Mouse (Mus musculus): ENCODE results near the gene Pcsk5. TPM values are rescaled to one million over a fixed set of nuclear protein-coding genes. Genes with fewer than 3 reads are reported as not detected.

Pcsk5 gene
- polyA plus RNA-seq, 1 experiment from 2014 or later: 8.5 TPM

GRCm38 (mm10) chr19:17399965-17400364 is 437.5 kb downstream of the Pcsk5 start:
- no peak overlapping the region for H3K9ac ChIP-seq (ENCODE audit: low read depth, low read length)
- H3K4me3 ChIP-seq (ENCODE audit: low read depth, low read length): no peak overlapping the region
- peaks cover 4% of the 10 kb centered on the region for H3K4me1 ChIP-seq (ENCODE audit: control insufficient read depth, insufficient read depth, low read length)
- H3K9me3 ChIP-seq (replicated peaks; ENCODE audit: control insufficient read depth, low read length, poor library complexity, severe bottlenecking): no peaks in the 10 kb centered on the region
- 88% methylated on average over 4 of the region's 4 CpGs for WGBS
- H3K4me2 ChIP-seq (ENCODE audit: low read length): no peak overlapping the region
- H3K36me3 ChIP-seq (ENCODE audit: control insufficient read depth, insufficient read depth, low read length): peaks cover 14% of the 10 kb centered on the region
- H3K27ac ChIP-seq (ENCODE audit: low read length): no peak overlapping the region
- ATAC-seq: no peak
- H3K27me3 ChIP-seq (ENCODE audit: control insufficient read depth, insufficient read depth, low read depth, low read length): no peaks in the 10 kb centered on the region

- H3K9ac ChIP-seq (ENCODE audit: low read depth, low read length): no peak overlapping the region
- no peaks in the 10 kb centered on the region for H3K9me3 ChIP-seq (replicated peaks; ENCODE audit: control insufficient read depth, low read length, poor library complexity, severe bottlenecking)
- H3K27me3 ChIP-seq (ENCODE audit: control insufficient read depth, insufficient read depth, low read depth, low read length): no peaks in the 10 kb centered on the region
- peaks cover 7% of the 10 kb centered on the region for H3K4me1 ChIP-seq (ENCODE audit: control insufficient read depth, insufficient read depth, low read length)
- H3K4me3 ChIP-seq (ENCODE audit: low read depth, low read length): no peak overlapping the region
- H3K27ac ChIP-seq (ENCODE audit: low read length): no peak overlapping the region
- H3K36me3 ChIP-seq (ENCODE audit: control insufficient read depth, insufficient read depth, low read length): peaks cover 14% of the 10 kb centered on the region
- no peak for ATAC-seq
- H3K4me2 ChIP-seq (ENCODE audit: low read length): no peak overlapping the region
- WGBS: 85% methylated on average over 5 of the region's 5 CpGs
These were observed 439.5 kb downstream of the Pcsk5 start for GRCm38 (mm10) chr19:17397922-17398321.

- H3K9ac ChIP-seq (ENCODE audit: low read depth, low read length): no peak overlapping the region
- 92% methylated on average over 4 of the region's 4 CpGs for WGBS
- H3K4me1 ChIP-seq (ENCODE audit: control insufficient read depth, insufficient read depth, low read length): peaks cover 7% of the 10 kb centered on the region
- no peak for ATAC-seq
- H3K4me2 ChIP-seq (ENCODE audit: low read length): no peak overlapping the region
- H3K36me3 ChIP-seq (ENCODE audit: control insufficient read depth, insufficient read depth, low read length): peaks cover 14% of the 10 kb centered on the region
- no peaks in the 10 kb centered on the region for H3K9me3 ChIP-seq (replicated peaks; ENCODE audit: control insufficient read depth, low read length, poor library complexity, severe bottlenecking)
- no peak overlapping the region for H3K27ac ChIP-seq (ENCODE audit: low read length)
- no peaks in the 10 kb centered on the region; the same call in none of the 2 replicates for H3K27me3 ChIP-seq (ENCODE audit: control insufficient read depth, insufficient read depth, low read depth, low read length)
- H3K4me3 ChIP-seq (ENCODE audit: low read depth, low read length): no peak overlapping the region
These were observed 440.6 kb downstream of the Pcsk5 start for GRCm38 (mm10) chr19:17396802-17397201.

DNA sequence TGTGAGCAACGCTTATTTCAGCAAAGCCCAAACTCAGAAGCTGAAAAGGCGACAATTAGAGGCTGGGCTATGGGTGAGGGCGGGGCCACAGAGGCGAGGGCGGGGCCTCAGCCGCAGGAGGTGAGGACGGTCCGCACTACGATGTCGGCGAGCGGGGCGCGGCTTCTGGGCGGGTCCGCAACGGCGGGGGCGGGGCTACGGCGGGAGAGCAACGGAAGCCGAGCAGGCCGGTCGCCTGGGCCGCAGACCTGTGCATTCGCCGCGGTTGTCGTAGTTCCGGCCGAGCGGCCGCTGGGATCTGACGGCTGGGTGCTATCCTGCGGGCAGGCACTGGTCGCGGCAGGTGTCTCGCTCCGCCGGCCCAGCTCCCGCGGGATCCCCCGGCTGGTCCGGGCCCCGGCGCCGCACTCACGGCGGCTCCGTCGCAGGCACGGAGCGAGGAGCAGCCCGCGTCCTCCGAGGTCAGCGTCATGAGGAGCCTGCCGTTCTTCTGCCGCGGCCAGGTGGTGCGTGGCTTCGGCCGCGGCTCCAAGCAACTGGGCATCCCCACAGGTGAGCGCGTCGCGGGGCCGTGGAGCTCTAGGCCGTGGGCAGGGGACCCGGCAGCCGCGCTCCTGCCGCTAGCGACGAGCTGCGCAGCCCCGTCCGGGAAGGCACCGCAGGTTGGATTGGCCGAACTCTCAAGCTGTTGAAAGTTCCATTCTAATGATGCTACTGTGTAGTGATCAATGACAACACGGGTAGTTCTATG is 443.4 kb downstream of the Pcsk5 start, which contains the start of gene Rfk:
Rfk (plus strand) TSS at position 203 of the 751 bp plus-strand sequence.
- Histone ChIP-seq H3K4me1 (ENCODE audit: control insufficient read depth, insufficient read depth, low read length) (peaks cover 7% of the 10 kb centered on the region), H3K4me3 (ENCODE audit: low read depth, low read length) (peak within 1 kb of the TSS; percentile 96), H3K27ac (ENCODE audit: low read length) (peak within 1 kb of the TSS; percentile 77), H3K36me3 (ENCODE audit: control insufficient read depth, insufficient read depth, low read length) (peaks cover 7% of the 10 kb centered on the region), H3K9ac (ENCODE audit: low read depth, low read length) (peak within 1 kb of the TSS; percentile 92), H3K4me2 (ENCODE audit: low read length) (peak within 1 kb of the TSS; percentile 62), H3K9me3 (replicated peaks; ENCODE audit: control insufficient read depth, low read length, poor library complexity, severe bottlenecking) (no peaks in the 10 kb centered on the region), H3K27me3 (ENCODE audit: control insufficient read depth, insufficient read depth, low read depth, low read length) (no peaks in the 10 kb centered on the region; the same call in none of the 2 replicates)
- peak; percentile 98 for ATAC-seq
- under 1% methylated on average over 72 of the region's 83 CpGs for WGBS

GRCm38 (mm10) chr19:17392866-17393265 is 444.6 kb downstream of the Pcsk5 start:
- Histone ChIP-seq H3K27ac (ENCODE audit: low read length) (no peak overlapping the region), H3K27me3 (ENCODE audit: control insufficient read depth, insufficient read depth, low read depth, low read length) (no peaks in the 10 kb centered on the region; the same call in none of the 2 replicates), H3K9ac (ENCODE audit: low read depth, low read length) (no peak overlapping the region), H3K36me3 (ENCODE audit: control insufficient read depth, insufficient read depth, low read length) (peaks cover 2% of the 10 kb centered on the region; the same call in 1 of the 2 replicates), H3K4me1 (ENCODE audit: control insufficient read depth, insufficient read depth, low read length) (peaks cover 7% of the 10 kb centered on the region), H3K4me3 (ENCODE audit: low read depth, low read length) (no peak overlapping the region), H3K4me2 (ENCODE audit: low read length) (no peak overlapping the region), H3K9me3 (replicated peaks; ENCODE audit: control insufficient read depth, low read length, poor library complexity, severe bottlenecking) (no peaks in the 10 kb centered on the region)
- ATAC-seq: no peak
- 26% methylated on average over 3 of the region's 3 CpGs for WGBS

GRCm38 (mm10) chr19:17388404-17388803 is 449.0 kb downstream of the Pcsk5 start:
- ATAC-seq: peak; percentile 54; the same call in 1 of the 2 replicates
- Histone ChIP-seq H3K4me2 (ENCODE audit: low read length) (no peak overlapping the region), H3K9ac (ENCODE audit: low read depth, low read length) (no peak overlapping the region), H3K36me3 (ENCODE audit: control insufficient read depth, insufficient read depth, low read length) (no peaks in the 10 kb centered on the region), H3K27me3 (ENCODE audit: control insufficient read depth, insufficient read depth, low read depth, low read length) (no peaks in the 10 kb centered on the region; the same call in none of the 2 replicates), H3K27ac (ENCODE audit: low read length) (no peak overlapping the region), H3K4me3 (ENCODE audit: low read depth, low read length) (no peak overlapping the region), H3K9me3 (replicated peaks; ENCODE audit: control insufficient read depth, low read length, poor library complexity, severe bottlenecking) (no peaks in the 10 kb centered on the region), H3K4me1 (ENCODE audit: control insufficient read depth, insufficient read depth, low read length) (peaks cover 4% of the 10 kb centered on the region; the same call in 1 of the 2 replicates)
- WGBS: 13% methylated on average over 2 of the region's 2 CpGs

- ATAC-seq: peak; percentile 56; the same call in 1 of the 2 replicates
- H3K27ac ChIP-seq (ENCODE audit: low read length): no peak overlapping the region
- WGBS: 12% methylated on average over 6 of the region's 6 CpGs
- H3K27me3 ChIP-seq (ENCODE audit: control insufficient read depth, insufficient read depth, low read depth, low read length): no peaks in the 10 kb centered on the region
- no peaks in the 10 kb centered on the region for H3K36me3 ChIP-seq (ENCODE audit: control insufficient read depth, insufficient read depth, low read length)
- no peak overlapping the region for H3K9ac ChIP-seq (ENCODE audit: low read depth, low read length)
- no peaks in the 10 kb centered on the region for H3K9me3 ChIP-seq (replicated peaks; ENCODE audit: control insufficient read depth, low read length, poor library complexity, severe bottlenecking)
- peaks cover 4% of the 10 kb centered on the region; the same call in 1 of the 2 replicates for H3K4me1 ChIP-seq (ENCODE audit: control insufficient read depth, insufficient read depth, low read length)
- no peak overlapping the region for H3K4me2 ChIP-seq (ENCODE audit: low read length)
- H3K4me3 ChIP-seq (ENCODE audit: low read depth, low read length): no peak overlapping the region
These were observed 451.0 kb downstream of the Pcsk5 start for GRCm38 (mm10) chr19:17386424-17386823.

DNA sequence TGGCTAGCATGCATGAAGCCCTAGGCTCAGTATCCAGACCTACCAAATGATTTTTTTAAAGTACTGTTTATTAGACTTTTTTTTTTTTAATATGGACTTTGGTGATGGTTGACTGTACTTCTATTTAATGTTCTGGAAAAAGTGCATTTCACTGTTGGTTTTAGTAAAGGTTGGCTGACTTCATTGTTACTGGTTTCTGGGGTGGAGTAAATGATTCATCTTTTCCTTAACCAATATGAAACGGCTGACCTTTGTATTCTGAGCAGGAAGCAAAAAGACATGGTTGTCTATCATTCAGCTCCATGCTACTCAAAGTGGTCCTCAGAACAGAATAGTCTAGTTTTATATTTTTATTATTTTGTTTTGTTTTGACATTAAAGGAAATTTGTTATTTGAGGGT is 452.0 kb downstream of the Pcsk5 start:
- no peak overlapping the region for H3K27ac ChIP-seq (ENCODE audit: low read length)
- H3K9ac ChIP-seq (ENCODE audit: low read depth, low read length): no peak overlapping the region
- no peaks in the 10 kb centered on the region for H3K36me3 ChIP-seq (ENCODE audit: control insufficient read depth, insufficient read depth, low read length)
- no peak overlapping the region for H3K4me3 ChIP-seq (ENCODE audit: low read depth, low read length)
- ATAC-seq: no peak
- peaks cover 4% of the 10 kb centered on the region; the same call in 1 of the 2 replicates for H3K4me1 ChIP-seq (ENCODE audit: control insufficient read depth, insufficient read depth, low read length)
- no peaks in the 10 kb centered on the region for H3K27me3 ChIP-seq (ENCODE audit: control insufficient read depth, insufficient read depth, low read depth, low read length)
- 39% methylated on average over 1 of the region's 1 CpGs for WGBS
- H3K4me2 ChIP-seq (ENCODE audit: low read length): no peak overlapping the region
- H3K9me3 ChIP-seq (replicated peaks; ENCODE audit: control insufficient read depth, low read length, poor library complexity, severe bottlenecking): no peaks in the 10 kb centered on the region

DNA sequence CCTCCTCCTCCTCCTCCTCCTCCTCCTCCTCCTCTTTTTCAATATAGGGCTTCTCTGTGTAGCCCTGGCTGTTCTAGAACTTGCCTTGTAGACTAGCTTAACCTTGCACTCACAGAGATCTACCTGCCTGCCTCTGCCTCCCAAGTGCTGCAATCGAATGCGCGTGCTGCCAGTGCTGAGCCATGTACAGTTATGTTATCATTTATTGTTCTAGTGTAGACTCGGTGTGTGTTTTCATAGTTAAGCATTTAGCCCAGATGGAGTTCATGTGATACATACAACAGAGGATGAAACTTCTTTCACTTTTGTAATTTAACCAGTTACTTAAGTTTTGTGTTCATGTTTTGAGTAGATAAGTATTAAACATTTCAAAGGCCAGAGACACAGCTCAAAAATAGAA is 452.4 kb downstream of the Pcsk5 start:
- no peak for ATAC-seq
- Histone ChIP-seq H3K27ac (ENCODE audit: low read length) (no peak overlapping the region), H3K9me3 (replicated peaks; ENCODE audit: control insufficient read depth, low read length, poor library complexity, severe bottlenecking) (no peaks in the 10 kb centered on the region), H3K9ac (ENCODE audit: low read depth, low read length) (no peak overlapping the region), H3K36me3 (ENCODE audit: control insufficient read depth, insufficient read depth, low read length) (no peaks in the 10 kb centered on the region), H3K4me3 (ENCODE audit: low read depth, low read length) (no peak overlapping the region), H3K4me2 (ENCODE audit: low read length) (no peak overlapping the region), H3K27me3 (ENCODE audit: control insufficient read depth, insufficient read depth, low read depth, low read length) (no peaks in the 10 kb centered on the region), H3K4me1 (ENCODE audit: control insufficient read depth, insufficient read depth, low read length) (peaks cover 4% of the 10 kb centered on the region; the same call in 1 of the 2 replicates)
- WGBS: 95% methylated on average over 4 of the region's 4 CpGs

Data from midbrain, embryonic 16.5 days (tissue).